Mouse (Mus musculus) Muller cell, postnatal 12 days (primary cell): ENCODE results near the gene Tmc8.
"Not testable (repeated sequence)": the region's sequence is repeated elsewhere in the genome, so short reads cannot be mapped to it uniquely, and the experiment has no call there.

ENCODE experiments used
- DNase-seq: peaks from one replicate; pipeline ENCODE4 v3.0.0-alpha.2; 2015; ENCODE audit errors: inconsistent ontology term

Tmc8 gene

GRCm38 (mm10) chr11:117825333-117826101, 43.6 kb downstream of the Tmc8 start, which contains the start of the genes Afmid and Tk1:
Gene Afmid (plus strand): TSS chr11:117825924.
Gene Tk1 (minus strand): TSS chr11:117826092.
- DNase-seq = peak; percentile 83

DNA sequence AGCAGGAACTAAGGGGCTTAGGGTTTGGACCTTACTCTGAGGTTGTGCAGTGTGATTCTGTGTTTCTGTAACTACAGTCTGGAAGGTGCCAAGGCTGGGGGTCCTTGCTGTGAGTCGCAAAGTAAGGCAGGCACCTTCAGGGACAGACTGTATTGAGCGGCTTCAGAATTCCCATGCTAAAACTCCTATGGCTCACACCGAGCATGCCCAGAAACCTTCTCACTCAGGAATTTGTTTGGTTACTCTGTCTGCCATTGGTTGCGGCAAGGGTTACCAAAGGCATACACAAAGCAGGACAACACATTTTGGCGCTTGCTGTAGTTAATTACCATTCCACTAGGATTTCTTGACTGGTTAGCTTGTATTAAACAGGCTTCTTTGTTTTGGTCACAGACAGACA, 44.3 kb downstream of the Tmc8 start:
- DNase-seq = peak; percentile 75

- no peak for DNase-seq
These were observed 45.0 kb downstream of the Tmc8 start for GRCm38 (mm10) chr11:117826916-117827315.

DNA sequence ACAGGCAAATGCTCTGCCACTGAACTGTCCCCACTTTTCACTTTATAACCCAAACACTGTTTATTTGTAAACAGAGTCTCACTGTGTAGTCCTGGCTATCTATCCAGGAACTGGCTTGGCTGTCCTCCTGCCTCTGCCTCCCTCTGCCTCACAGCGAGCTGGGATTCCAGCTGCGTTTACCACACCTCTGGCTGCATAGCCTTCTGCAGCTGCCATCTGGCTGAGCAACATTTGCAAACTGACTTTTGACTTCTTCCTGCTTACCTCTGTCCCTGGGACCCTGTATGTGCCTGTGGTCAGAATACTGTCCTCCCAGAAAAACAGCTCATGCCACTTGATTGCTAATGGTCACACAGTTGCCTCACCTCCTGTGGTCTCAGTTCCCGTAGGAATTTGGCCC, 45.5 kb downstream of the Tmc8 start:
- no peak for DNase-seq

- peak; percentile 44 for DNase-seq
These were observed 46.4 kb downstream of the Tmc8 start for GRCm38 (mm10) chr11:117828149-117828887.

DNA sequence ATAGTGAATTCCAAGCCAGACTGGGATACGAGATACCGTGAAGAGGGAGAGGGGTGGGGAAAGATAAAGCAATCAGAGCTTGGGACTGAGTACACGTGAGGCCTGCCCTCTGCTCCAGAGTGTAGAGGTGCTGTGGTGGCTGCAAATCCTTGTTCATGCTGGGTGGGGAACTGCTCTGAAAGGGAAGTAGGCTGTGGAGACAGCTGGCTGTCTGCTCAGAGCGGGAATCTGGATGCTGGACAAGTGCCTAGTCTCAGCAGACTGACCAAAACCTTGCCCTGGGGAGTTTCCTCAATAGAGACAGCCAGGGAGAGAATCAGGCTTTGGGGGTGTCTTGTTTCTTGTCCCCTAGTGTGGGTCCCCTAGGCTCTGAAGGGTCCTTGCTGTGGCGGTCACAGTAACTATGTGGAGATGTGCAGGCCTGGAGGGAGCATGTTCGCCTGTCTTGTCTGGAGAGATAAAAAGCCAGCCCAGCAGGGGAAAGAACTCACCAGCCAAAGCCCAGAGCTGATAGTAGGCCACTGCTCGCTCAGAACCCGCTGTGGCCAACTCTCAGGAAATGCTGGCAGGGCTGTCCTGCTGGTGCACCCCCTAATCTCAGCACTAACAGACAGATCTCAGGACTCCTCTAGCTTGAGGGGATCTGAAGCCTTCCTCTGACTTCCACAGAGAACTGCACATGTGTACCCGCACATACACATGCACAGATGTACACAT, 47.2 kb downstream of the Tmc8 start:
- DNase-seq = peak; percentile 51

- no peak for DNase-seq
These were observed 47.9 kb downstream of the Tmc8 start for GRCm38 (mm10) chr11:117829671-117830215.

GRCm38 (mm10) chr11:117830401-117830800, 48.5 kb downstream of the Tmc8 start:
- DNase-seq = no peak

DNA sequence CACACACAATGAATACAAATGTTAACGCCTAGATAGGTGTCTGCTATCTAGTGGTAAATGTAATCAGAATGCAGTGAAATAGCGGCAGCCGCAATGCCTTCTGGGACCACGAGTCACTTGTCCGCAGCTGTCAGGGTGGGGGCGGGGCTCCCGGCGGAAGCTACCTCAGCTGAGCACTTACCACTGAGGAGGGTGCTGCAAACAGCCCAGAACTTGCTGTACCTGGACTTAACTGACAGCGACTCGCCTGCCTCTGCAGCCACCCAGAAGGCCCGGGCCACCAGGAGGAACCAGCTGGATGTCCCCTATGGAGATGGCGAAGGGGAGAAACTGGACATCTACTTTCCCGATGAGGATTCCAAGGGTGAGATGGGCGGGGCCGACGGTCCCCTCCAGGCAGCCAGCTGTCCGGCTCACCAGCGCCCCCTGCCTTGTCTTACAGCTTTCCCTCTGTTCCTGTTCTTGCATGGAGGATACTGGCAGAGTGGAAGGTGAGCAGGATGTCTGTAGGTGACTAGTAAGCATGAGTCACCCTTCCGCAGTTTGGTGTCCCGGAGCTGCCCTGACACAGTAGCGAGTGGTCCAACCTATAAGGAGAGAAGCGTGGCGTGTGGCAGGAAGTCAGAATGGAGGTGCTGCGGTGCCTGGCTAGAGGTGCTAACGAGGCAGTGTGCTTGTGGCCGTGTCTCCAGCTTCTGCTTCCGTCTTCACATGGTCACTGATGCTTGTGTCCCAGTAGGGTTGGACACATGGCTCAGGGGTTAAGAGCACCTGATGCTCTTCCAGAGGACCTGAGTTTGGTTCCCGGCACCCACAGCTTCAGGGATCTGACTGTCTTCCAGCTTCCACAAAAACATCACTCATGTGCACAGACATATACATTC, 50.5 kb downstream of the Tmc8 start:
- DNase-seq = peak; percentile 50

DNA sequence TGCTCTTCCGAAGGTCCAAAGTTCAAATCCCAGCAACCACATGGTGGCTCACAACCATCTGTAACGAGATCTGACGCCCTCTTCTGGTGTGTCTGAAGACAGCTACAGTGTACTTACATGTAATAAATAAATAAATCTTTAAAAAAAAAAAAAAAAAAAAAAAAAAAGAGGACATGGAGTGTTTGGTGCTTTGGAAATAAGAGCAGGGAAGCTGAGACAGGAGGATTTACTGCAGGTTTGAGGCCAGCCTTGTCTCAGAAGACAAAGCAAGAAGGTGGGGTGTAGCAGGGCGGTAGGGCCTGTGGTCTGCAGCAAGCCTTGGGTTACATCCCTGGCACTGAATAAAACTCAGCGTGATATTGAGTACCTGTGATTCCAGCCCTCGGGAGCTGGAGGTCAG, 51.6 kb downstream of the Tmc8 start:
- not testable (repeated sequence) for DNase-seq

DNA sequence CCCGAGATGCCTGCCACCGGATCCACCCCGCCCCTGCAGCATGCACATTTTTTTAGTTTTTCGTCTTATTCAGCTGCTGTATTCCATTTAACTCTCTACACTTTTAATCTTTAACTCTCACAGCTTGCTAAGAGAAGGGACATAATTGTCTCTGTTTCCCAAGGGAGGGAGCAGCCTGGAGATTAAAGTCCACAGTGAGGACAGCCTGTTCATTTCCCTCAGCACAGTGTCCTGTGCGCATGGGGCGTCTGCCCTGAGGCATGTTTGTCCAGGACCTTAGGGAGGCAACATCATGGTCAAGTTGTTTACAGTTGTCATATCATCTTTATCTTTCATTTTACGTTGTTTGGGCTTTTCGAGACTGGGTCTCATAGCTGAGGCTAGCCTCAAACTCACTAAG, 52.2 kb downstream of the Tmc8 start:
- no peak for DNase-seq

DNA sequence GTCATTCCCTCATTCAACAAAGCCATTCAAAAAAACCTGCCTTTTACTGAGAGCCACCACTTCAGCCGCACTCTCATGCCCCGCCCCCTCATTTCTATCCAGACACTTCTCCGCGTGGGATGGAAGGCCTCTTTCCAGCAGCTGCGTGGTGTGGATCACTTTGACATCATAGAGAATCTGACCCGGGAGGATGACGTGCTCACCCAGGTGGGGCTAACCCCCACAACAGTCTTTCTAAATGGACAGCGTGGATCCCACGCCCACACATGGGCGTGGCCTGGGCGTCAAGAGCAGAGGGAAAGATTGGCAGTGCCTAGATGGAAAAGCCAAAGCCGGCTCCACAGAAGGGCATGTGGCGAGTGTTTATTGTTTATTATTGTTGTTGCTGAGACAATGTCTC, 54.4 kb downstream of the Tmc8 start:
- DNase-seq = peak; percentile 67

DNA sequence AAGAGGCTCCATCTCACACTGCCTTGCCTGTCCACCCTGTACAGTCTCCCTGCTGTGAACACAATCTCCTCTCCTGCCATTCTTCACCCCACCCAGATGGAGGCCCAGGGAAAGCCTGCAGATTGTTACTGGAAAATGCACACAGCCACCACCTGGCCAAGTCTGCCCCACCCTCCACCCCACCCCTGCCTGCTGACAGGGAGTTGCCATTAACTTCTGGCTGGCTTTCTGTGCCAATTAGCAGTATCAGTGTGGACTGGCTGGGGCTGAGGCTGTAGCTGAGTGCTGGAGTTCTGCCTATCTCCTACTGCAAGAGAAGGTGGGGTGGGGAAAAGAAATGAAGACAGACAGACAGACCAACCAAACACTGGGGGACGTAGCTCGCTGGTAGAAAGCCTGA, 56.7 kb downstream of the Tmc8 start:
- no peak for DNase-seq

DNA sequence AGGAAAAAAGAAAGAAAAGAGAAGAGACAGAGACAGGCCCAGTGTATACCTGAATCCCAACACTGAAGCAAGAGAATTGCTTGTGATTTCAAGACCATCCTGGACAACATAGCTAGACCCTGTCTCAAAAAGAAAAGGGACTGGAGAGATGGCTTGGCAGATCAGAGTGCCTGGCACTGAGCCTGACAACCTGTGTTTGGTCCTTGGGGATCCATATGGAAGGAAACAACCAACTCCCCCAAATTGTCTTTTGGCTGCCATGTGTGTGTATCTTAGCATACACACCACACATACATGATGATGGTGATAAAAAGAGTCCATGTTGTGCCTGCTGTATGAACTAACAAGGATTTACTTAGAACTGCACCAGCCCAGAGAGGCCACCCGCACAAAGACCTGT, 57.1 kb downstream of the Tmc8 start:
- DNase-seq = no peak

DNA sequence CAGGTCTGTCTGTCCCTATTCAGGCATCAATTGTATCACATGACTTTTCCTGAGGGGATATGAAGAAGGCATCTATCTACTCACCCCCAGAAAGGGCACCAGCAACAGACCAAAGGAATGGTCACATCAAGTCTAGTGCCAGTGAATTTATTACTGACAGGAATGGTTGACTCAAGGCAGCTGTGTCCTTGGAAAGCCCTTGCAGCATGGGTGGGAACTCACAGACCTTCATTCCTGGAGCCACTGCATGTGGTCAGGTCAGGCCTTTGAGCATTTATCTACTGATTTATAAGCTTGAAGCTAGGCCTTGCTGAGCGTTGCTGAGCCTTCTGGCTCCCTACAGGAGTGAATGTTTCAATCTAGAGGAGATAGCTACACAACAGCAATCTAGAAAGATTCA, 59.0 kb downstream of the Tmc8 start:
- no peak for DNase-seq
